Mouse (Mus musculus) erythroblast, embryonic 14.5 days (primary cell): ENCODE data around the gene Tdrd7.

Experiments
- GATA1 ChIP-seq: IDR thresholded peaks from 2 replicates; pipeline ENCODE4 v1.6.1; 2012; ENCODE audit warnings: low read length, inconsistent platforms, mixed read lengths
- TAL1 ChIP-seq: IDR thresholded peaks from 3 replicates; pipeline ENCODE4 v1.6.1; 2012; ENCODE audit warnings: low read length, inconsistent platforms, mixed read lengths

DNA sequence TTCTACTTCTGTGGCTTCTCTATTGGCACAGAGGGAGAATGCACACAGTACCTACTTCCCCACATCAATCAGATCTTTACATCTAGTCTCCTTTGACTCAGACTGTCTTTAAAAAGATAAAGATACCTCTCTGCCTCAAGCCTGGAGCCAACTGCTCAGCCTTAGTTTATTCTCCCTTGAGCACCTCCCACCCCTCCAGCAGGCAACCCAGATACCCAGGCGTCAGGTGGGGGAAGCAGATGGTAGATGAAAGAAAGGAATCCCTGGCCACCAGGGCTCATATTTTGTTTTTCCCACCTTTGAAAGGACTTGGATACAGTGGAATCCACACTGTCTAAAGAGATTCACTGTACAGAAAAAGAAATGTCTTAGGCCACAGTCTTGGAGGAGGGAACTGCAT lies 103.4 kb downstream of the Tdrd7 start:
- no peak for TF ChIP-seq GATA1
- TF ChIP-seq TAL1 = no peak
